Mouse (Mus musculus) c-Kit-negative CD71-positive TER-119-positive erythroid progenitor cells, embryonic 14.5 days (primary cell): ENCODE results near the gene Calu.
"Not testable (repeated sequence)": the region's sequence is repeated elsewhere in the genome, so short reads cannot be mapped to it uniquely, and the experiment has no call there.

Experiments used
- DNase-seq: peaks from one replicate; pipeline ENCODE4 v3.0.0-alpha.2; 2013; ENCODE audit warnings: low read depth, low spot score

Calu gene

DNA sequence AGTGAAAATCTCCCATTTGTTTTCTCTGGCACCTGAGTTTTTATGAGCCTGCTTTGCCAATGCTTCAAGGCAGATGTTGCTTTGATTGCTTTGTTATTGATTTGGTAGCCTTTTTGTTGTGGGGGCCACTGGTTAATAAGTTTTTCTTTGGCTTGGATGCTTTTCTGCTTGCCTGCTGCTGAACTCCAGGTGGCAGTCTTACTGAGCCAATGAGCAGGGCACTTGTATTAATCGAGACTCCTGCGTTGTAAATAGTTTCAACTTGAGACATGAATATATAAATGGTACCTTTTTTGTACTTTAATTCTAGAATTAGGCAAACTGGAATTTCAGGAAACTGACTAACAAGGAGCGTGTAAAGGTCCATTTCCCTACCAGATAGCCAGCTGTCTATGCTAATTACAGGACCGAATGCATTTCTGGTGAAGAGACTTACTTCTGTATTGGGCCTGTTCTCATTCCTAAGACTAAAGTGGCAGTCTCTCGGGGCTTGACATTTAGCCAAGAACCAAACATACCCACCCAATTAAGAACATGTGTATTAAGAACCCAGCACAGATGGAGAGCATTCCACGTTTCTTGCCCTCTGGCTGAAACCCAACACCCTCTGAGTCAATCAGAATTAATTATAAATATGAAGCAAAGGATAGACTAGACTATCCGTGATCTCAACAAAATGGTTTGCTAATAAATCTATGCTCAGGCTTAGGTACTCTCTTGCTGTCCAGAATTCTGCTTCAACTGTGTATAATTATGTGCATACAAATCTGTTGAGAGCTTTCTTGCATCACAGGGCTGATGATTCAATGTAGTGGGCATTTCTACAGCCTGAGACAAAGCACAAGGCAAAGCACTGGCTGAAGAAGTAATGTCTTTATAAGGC, 14.6 kb downstream of the Calu start:
- no peak for DNase-seq

DNA sequence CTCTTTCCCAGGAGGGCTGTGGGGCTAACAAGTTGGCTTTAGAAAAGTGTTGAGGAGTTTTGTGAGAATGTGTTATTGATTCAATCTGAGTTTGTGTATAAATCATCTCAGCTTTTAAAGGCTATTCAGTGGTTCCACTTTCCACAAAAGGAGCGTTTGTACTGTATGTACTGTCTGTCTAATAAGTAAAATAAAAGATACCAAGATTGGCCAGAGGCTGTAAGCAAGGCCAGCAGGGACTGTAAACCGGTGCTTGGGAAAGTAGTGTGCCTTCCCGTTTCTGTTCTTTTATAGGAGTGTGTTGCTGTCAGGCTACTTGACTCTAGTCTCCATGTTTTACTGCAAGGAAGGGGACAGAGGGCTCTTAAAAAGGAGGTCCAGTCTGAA, 15.3 kb downstream of the Calu start:
- no peak for DNase-seq

GRCm38 (mm10) chr6:29365277-29365676, 17.4 kb downstream of the Calu start:
- DNase-seq = no peak

DNA sequence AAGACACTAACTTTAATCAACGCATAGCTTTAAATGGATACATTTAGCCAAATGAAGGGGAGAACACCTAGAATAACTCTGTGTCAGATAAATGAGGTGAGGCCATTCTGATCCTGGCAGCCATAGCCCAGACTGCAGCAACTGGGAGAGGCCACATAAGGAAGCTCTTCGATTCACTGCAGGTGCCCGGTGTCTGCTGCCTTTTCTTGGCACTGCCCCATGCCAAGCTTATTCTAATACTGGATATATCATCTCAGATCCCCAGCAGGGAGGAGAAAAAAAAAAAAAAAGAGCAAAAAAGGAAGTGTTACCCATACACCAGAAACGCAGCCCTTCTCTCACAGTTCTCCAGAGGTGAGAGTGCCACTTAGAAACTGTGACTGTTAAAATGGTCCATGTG, 29.5 kb downstream of the Calu start:
- DNase-seq = no peak

DNA sequence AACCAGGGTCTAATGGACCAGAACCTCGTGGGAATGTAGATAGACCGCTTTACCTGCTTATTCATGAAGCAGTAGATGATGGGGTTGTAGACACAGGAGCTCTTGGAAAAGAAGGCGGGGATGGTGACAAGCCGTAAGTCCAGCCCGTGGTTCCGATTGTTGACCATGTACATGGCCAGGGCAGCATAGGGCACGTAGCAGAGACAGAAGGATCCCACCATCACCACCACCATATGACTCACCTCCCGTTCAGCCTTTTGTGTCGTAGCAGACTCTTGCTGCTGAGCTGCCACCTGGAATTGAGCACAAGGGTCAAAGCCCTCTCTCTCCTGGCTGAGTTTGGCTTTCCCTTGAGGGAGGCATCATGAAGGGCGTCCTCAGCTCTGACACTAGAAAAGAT, 30.8 kb downstream of the Calu start:
- DNase-seq = no peak

- no peak for DNase-seq
Observed at GRCm38 (mm10) chr6:29379954-29380353, 32.1 kb downstream of the Calu start.

- no peak for DNase-seq
Observed at GRCm38 (mm10) chr6:29382442-29382841, 34.6 kb downstream of the Calu start.

GRCm38 (mm10) chr6:29388052-29388518, 40.2 kb downstream of the Calu start, which contains the start of gene Opn1sw:
Opn1sw (minus strand) TSS chr6:29388468.
- DNase-seq = peak; percentile 13

GRCm38 (mm10) chr6:29388606-29389080, 40.8 kb downstream of the Calu start:
- DNase-seq = no peak

- no peak for DNase-seq
Observed at GRCm38 (mm10) chr6:29389425-29389824, 41.6 kb downstream of the Calu start.

DNA sequence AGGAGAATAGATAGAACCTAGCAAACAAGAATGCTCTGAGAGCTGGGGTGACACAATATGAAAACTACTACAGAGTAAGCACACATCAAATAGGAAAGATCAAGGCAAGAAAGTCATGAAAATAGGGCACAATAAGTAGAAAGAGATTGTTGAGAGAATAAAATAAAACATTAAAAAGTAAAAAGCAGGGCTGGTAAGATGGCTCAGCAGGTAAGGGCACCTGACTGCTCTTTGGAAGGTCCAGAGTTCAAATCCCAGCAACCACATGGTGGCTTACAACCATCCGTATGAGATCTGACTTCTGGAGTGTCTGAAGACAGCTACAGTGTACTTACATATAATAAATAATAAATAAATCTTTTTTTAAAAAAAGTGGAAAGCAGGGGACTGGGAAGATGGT, 42.6 kb downstream of the Calu start:
- DNase-seq = not testable (repeated sequence)

- DNase-seq = not testable (repeated sequence)
Observed at GRCm38 (mm10) chr6:29391241-29391640, 43.4 kb downstream of the Calu start.

DNA sequence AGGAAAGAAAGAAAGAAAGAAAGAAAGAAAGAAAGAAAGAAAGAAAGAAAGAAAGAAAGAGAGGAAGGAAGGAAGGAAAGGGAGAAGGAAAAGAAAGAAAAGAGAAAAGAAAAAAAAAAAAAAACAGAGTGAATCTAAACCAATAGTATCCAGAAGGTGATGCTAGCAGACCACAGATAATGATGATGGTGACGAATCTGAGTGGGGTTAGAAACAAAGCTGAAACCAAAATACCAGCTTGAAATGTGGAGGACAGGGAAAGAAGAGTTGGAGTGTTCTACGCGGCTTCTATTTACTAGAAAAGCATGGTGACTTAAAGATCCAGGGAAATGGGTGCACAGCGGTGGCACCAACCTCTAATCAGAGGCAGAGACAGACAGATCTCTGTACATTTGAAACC, 43.9 kb downstream of the Calu start:
- no peak for DNase-seq

GRCm38 (mm10) chr6:29394286-29394685, 46.4 kb downstream of the Calu start:
- DNase-seq = no peak

- no peak for DNase-seq
Observed at GRCm38 (mm10) chr6:29395910-29396713, 48.2 kb downstream of the Calu start, which contains the start of gene Ccdc136. Ccdc136 (plus strand) TSS chr6:29396309.

GRCm38 (mm10) chr6:29396714-29397540, 49.1 kb downstream of the Calu start:
- no peak for DNase-seq

DNA sequence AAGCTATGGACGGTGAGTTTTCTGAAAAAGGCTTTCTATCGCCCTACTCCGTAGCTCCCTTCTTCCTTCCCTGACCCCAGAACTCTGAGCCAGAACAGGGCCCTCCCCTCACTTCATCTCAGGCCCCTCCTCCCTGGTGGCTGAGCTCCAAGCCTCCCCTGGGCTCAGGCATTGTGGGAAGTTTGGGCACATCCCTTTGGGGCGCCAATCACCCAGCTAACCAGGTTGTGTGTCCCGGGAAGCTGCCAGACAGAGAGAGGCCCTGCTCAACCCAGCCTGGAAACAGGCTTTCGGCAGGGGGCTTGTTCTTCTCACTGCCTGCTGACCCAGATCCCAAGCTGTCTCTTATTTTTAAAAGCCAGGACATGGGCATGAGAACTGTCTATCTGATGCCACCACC, 49.7 kb downstream of the Calu start:
- no peak for DNase-seq

DNA sequence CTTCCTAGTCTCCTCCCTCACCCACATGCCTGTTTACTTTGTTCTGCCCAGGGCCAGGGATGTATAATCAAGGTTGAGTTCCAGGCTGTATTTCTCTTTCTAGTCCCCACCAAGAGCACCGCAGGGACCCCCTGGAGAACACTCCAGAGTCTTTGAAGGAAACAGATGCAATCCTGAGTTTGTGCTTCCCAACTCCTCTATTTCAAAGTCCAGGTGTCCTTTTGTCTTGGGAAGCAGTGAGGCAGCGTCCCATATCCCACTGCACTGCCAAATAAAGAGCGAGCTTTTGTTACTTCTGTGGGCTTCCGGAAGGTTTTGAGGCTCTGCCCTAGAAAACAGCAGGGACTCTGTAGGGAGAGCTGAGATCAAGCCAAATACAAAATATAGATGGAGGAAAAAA, 52.0 kb downstream of the Calu start:
- no peak for DNase-seq

GRCm38 (mm10) chr6:29402693-29403342, 54.9 kb downstream of the Calu start:
- DNase-seq = no peak

GRCm38 (mm10) chr6:29406412-29406811, 58.5 kb downstream of the Calu start:
- DNase-seq = no peak

DNA sequence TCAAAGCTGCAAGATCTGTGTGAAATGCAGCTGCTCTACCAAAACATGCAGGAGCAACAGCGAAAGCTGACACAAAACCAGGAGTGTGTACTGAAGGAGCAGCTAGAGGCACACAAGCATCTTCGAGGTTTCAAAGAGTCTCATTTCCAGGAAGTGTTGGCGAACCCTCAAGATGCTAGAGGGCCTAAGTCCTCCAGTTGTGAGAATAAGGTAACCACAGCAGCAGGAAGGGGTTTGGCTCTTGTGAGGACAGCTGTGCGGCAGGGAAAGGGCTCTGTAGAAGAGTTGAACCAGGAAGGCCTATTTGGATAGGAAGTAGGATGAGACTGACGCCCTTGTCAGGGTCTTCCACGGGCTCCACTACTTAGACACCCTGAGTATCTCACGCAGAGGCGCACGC, 67.6 kb downstream of the Calu start:
- no peak for DNase-seq
